Mouse (Mus musculus): Measurements from ENCODE around the gene Rpl3. TPM values are rescaled to one million over a fixed set of nuclear protein-coding genes. Genes with fewer than 3 reads are reported as not detected.
A peak's percentile ranks its signal among the peaks of the same experiment; 100 is the strongest.

Gene Rpl3
- polyA plus RNA-seq, 1 experiment from 2014 or later: 1,133 TPM

DNA sequence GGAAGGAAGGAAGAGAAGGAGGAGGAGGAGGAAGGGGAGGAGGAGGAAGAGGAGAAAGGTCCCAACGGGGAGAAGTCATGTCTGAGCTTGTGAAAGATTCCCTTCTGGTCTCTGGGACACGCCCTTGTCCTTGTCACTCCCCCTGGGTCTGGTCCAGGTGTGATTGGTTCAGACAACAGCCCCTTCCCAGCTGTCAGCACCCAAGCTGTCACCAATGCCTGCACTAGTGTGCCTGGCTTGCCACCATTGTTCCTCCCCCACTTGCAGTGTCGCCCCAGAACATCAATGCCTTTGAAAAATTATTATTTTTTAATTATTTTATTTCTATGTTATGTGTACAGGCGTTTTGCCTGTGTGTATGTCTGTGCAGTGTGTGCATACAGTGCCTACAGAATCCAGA lies 22.5 kb downstream of the Rpl3 start:
- Histone ChIP-seq H3K4me3 (ENCODE audit: low read length) (no peak overlapping the region), H3K36me3 (ENCODE audit: control insufficient read depth, insufficient read depth, low read length) (no peaks in the 10 kb centered on the region), H3K9me3 (ENCODE audit: control insufficient read depth, low read length) (no peaks in the 10 kb centered on the region), H3K4me1 (ENCODE audit: control insufficient read depth, insufficient read depth, low read length) (peaks cover 8% of the 10 kb centered on the region; the same call in 1 of the 2 replicates), H3K27ac (ENCODE audit: low read length) (no peak overlapping the region), H3K27me3 (replicated peaks; ENCODE audit: control insufficient read depth, insufficient read depth, low read length) (no peaks in the 10 kb centered on the region), H3K9ac (ENCODE audit: low read depth, low read length) (no peak overlapping the region), H3K4me2 (ENCODE audit: low read depth, low read length) (no peak overlapping the region)
- no peak for ATAC-seq
- 50% methylated on average over 4 of the region's 4 CpGs for WGBS

DNA sequence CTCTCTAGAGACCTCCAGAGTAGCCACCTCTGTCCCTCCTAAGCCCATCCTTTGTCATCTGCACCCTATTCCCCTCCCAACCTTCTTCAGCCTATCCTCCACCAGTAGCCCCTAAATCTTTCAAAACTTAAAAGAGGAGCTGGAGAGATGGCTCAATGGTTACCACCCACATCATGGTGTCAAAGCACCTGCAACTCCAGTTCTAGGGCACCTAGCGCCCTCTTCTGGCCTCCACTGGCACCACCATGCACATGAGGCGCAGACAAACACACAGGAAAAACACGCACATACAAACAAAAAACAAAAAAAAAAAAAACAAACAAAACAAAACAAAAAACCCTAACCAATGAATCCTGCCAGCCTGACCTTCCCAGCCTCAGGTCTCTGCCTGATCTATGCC lies 25.1 kb downstream of the Rpl3 start:
- Histone ChIP-seq H3K4me1 (ENCODE audit: control insufficient read depth, insufficient read depth, low read length) (peaks cover 1% of the 10 kb centered on the region; the same call in 1 of the 2 replicates), H3K27me3 (replicated peaks; ENCODE audit: control insufficient read depth, insufficient read depth, low read length) (no peaks in the 10 kb centered on the region), H3K9ac (ENCODE audit: low read depth, low read length) (no peak overlapping the region), H3K4me3 (ENCODE audit: low read length) (no peak overlapping the region), H3K9me3 (ENCODE audit: control insufficient read depth, low read length) (no peaks in the 10 kb centered on the region), H3K4me2 (ENCODE audit: low read depth, low read length) (no peak overlapping the region), H3K36me3 (ENCODE audit: control insufficient read depth, insufficient read depth, low read length) (no peaks in the 10 kb centered on the region), H3K27ac (ENCODE audit: low read length) (no peak overlapping the region)
- 65% methylated on average over 3 of the region's 3 CpGs for WGBS
- no peak for ATAC-seq

DNA sequence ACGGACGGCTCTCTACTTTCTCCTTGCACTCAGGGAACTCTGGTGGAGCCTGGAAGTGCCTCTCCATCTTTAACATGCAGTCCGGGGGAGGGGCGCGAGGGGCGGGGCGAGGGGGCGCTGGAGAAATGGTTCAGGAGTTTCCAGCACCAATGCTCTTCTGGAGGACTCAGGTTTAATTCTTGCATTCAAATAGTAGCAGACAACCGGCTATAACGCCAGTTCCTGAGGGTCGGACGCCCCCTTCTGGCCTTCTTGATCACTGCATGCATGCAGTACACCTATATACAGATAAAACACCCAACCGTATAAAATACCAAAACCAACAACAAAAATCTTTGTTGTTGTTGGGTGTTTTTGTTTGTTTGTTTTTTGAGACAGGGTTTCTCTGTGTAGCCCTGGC lies 26.3 kb downstream of the Rpl3 start:
- Histone ChIP-seq H3K4me3 (ENCODE audit: low read length) (no peak overlapping the region), H3K9ac (ENCODE audit: low read depth, low read length) (no peak overlapping the region), H3K4me1 (ENCODE audit: control insufficient read depth, insufficient read depth, low read length) (no peaks in the 10 kb centered on the region), H3K36me3 (ENCODE audit: control insufficient read depth, insufficient read depth, low read length) (no peaks in the 10 kb centered on the region), H3K9me3 (ENCODE audit: control insufficient read depth, low read length) (no peaks in the 10 kb centered on the region), H3K27me3 (replicated peaks; ENCODE audit: control insufficient read depth, insufficient read depth, low read length) (no peaks in the 10 kb centered on the region), H3K27ac (ENCODE audit: low read length) (no peak overlapping the region), H3K4me2 (ENCODE audit: low read depth, low read length) (no peak overlapping the region)
- ATAC-seq: no peak
- 16% methylated on average over 13 of the region's 13 CpGs for WGBS

DNA sequence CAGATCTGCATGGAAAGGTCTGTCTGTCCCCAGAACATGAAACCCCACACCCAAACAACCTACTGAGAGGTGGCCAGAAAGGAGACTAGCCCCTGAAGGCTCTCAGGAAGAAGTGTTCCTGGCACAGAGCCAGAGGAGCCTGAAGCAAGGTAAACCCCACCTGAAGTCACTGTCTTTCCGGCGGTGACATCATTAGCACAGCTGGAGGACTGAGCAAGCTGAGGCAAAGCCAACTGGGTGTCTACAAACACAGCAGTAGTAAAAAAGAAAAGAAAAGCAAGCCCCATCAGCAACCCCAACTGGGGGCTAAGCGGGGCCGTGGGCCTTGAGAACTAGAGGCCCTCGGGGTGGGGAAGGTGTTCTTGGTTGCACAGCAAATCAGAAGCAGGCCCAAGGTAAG lies 26.7 kb downstream of the Rpl3 start:
- ATAC-seq: no peak
- no peaks in the 10 kb centered on the region for H3K36me3 ChIP-seq (ENCODE audit: control insufficient read depth, insufficient read depth, low read length)
- H3K4me2 ChIP-seq (ENCODE audit: low read depth, low read length): no peak overlapping the region
- no peaks in the 10 kb centered on the region for H3K4me1 ChIP-seq (ENCODE audit: control insufficient read depth, insufficient read depth, low read length)
- 82% methylated on average over 5 of the region's 5 CpGs for WGBS
- H3K9me3 ChIP-seq (ENCODE audit: control insufficient read depth, low read length): no peaks in the 10 kb centered on the region
- H3K4me3 ChIP-seq (ENCODE audit: low read length): no peak overlapping the region
- no peak overlapping the region for H3K9ac ChIP-seq (ENCODE audit: low read depth, low read length)
- no peaks in the 10 kb centered on the region for H3K27me3 ChIP-seq (replicated peaks; ENCODE audit: control insufficient read depth, insufficient read depth, low read length)
- H3K27ac ChIP-seq (ENCODE audit: low read length): no peak overlapping the region

DNA sequence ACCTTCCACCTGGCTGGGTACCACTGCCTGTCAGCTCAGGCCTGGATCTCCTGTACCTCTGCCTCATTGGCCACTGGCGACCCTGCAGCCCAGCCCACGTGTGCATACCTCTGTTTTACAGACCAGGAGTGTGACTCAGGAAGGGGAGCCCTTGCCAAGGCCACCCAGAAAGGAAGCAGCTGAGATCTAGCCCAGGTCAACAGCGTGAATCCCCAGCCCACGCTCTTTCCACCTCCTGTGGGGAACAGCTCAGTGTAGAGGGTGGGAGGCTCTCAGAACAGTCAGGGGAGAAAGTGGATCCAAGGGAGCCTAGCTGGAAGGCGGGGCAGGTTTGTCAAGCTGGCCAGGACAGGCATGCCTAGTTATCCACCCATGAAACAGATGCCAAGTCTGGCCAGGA lies 28.8 kb downstream of the Rpl3 start:
- peaks cover 5% of the 10 kb centered on the region; the same call in 1 of the 2 replicates for H3K4me1 ChIP-seq (ENCODE audit: control insufficient read depth, insufficient read depth, low read length)
- H3K36me3 ChIP-seq (ENCODE audit: control insufficient read depth, insufficient read depth, low read length): no peaks in the 10 kb centered on the region
- no peaks in the 10 kb centered on the region for H3K27me3 ChIP-seq (replicated peaks; ENCODE audit: control insufficient read depth, insufficient read depth, low read length)
- no peak for ATAC-seq
- 44% methylated on average over 5 of the region's 5 CpGs for WGBS
- no peak overlapping the region for H3K9ac ChIP-seq (ENCODE audit: low read depth, low read length)
- H3K4me2 ChIP-seq (ENCODE audit: low read depth, low read length): no peak overlapping the region
- no peak overlapping the region for H3K4me3 ChIP-seq (ENCODE audit: low read length)
- no peaks in the 10 kb centered on the region for H3K9me3 ChIP-seq (ENCODE audit: control insufficient read depth, low read length)
- no peak overlapping the region for H3K27ac ChIP-seq (ENCODE audit: low read length)

DNA sequence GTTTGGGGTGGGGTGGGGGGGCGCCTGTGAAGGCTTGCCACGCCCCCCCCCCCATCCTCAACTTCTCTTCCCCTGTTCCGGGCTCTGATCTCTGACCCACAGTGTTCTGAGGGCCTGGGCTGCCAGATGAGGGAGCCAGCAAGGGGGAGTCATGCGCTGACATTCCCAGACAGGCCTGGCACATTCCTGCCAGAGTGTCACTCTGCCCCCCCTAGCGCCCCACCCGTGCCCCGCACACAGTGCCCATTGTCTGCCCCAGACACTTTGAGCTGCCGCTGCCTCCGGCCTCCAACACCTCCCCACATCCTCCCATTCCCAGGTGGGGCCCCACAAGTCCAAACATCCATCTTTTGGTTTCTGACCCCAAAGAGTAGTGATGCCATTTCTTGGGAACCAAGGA lies 29.3 kb downstream of the Rpl3 start:
- ATAC-seq: no peak
- no peak overlapping the region for H3K4me3 ChIP-seq (ENCODE audit: low read length)
- no peaks in the 10 kb centered on the region for H3K27me3 ChIP-seq (replicated peaks; ENCODE audit: control insufficient read depth, insufficient read depth, low read length)
- no peak overlapping the region for H3K27ac ChIP-seq (ENCODE audit: low read length)
- H3K36me3 ChIP-seq (ENCODE audit: control insufficient read depth, insufficient read depth, low read length): no peaks in the 10 kb centered on the region
- H3K4me1 ChIP-seq (ENCODE audit: control insufficient read depth, insufficient read depth, low read length): peaks cover 5% of the 10 kb centered on the region; the same call in 1 of the 2 replicates
- no peak overlapping the region for H3K9ac ChIP-seq (ENCODE audit: low read depth, low read length)
- H3K4me2 ChIP-seq (ENCODE audit: low read depth, low read length): no peak overlapping the region
- 67% methylated on average over 7 of the region's 9 CpGs for WGBS
- no peaks in the 10 kb centered on the region for H3K9me3 ChIP-seq (ENCODE audit: control insufficient read depth, low read length)

DNA sequence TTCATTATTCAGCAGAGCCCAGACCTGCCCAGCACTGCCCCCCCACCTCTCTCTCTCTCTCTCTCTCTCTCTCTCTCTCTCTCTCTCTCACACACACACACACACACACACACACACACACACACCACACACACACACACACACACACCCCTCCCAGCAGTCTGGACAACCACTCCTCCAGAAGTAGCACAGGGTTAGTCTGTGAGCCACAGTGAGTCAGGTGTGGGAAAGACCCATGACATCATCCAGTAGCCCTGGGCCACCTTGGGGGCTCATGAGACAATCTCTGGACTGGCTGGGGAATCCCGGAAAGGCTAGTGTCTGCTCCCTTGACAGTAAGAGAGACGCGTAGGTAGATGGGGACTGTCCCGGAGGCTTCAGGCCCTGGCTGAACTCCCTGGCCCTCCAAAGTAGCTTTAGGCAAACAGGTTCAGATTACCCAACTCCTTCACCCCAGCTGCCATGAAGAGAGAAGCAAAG lies 30.6 kb downstream of the Rpl3 start:
- Histone ChIP-seq H3K4me1 (ENCODE audit: control insufficient read depth, insufficient read depth, low read length) (peaks cover 5% of the 10 kb centered on the region; the same call in 1 of the 2 replicates), H3K4me3 (ENCODE audit: low read length) (no peak overlapping the region), H3K4me2 (ENCODE audit: low read depth, low read length) (no peak overlapping the region), H3K9ac (ENCODE audit: low read depth, low read length) (no peak overlapping the region), H3K9me3 (ENCODE audit: control insufficient read depth, low read length) (no peaks in the 10 kb centered on the region), H3K36me3 (ENCODE audit: control insufficient read depth, insufficient read depth, low read length) (no peaks in the 10 kb centered on the region), H3K27me3 (replicated peaks; ENCODE audit: control insufficient read depth, insufficient read depth, low read length) (no peaks in the 10 kb centered on the region), H3K27ac (ENCODE audit: low read length) (no peak overlapping the region)
- ATAC-seq: no peak
- WGBS: 95% methylated on average over 4 of the region's 4 CpGs

DNA sequence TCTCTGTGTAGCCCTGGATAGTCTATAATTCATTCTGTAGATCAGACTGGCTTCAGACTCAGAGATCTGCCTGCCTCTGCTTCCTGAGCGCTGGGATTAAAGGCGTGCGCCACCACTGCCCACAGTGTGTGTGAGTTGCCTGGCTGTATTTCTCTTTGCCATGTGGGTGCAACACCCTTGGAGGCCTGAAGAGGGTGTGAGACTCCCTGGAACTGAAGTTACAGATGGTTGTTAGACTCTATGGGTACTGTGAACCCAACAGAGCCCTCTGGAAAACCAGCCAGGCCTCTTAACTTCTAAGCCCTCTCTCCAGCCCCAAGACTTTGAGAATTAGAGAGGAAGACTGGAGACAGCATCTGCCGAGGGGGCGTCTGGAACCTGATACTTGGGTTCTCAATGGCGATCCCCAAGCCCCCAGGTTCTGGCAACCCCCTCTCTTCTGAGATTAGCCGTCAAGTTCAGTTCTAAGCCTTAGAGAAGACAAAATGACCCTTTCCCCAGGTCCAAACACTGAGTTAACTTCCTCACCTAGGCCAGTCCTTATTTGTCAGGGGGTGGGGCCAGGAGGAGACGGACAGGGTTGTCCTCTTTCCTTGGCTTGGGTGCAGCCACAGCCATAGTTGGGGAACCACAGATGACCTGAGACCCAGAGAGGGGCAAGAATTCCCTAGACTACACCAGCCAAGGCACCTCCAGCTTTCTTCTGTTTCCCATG lies 31.2 kb downstream of the Rpl3 start:
- Histone ChIP-seq H3K9me3 (ENCODE audit: control insufficient read depth, low read length) (no peaks in the 10 kb centered on the region), H3K36me3 (ENCODE audit: control insufficient read depth, insufficient read depth, low read length) (no peaks in the 10 kb centered on the region), H3K9ac (ENCODE audit: low read depth, low read length) (no peak overlapping the region), H3K27me3 (replicated peaks; ENCODE audit: control insufficient read depth, insufficient read depth, low read length) (no peaks in the 10 kb centered on the region), H3K4me2 (ENCODE audit: low read depth, low read length) (no peak overlapping the region), H3K4me1 (ENCODE audit: control insufficient read depth, insufficient read depth, low read length) (peaks cover 5% of the 10 kb centered on the region; the same call in 1 of the 2 replicates), H3K4me3 (ENCODE audit: low read length) (no peak overlapping the region), H3K27ac (ENCODE audit: low read length) (no peak overlapping the region)
- WGBS: 96% methylated on average over 8 of the region's 8 CpGs
- ATAC-seq: no peak

DNA sequence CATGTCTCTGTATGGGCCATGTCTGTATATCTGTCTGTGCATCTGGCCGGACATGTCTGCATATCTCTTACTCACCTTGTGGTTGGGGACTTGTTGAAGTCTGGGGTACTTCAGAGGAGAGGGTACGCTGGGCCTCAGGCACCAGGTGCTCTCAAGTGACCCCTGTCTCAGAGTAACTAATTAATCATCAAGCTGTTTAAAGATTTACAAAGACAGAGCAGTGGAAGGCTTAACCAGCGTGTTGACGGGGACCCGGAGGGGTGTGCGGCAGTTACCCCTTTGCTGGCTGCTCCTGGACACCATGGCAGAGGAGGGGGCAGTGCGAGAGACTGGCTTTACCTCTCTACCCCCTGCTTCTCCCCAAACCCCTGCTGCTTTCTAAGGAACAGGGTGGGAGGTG lies 32.1 kb downstream of the Rpl3 start:
- Histone ChIP-seq H3K9me3 (ENCODE audit: control insufficient read depth, low read length) (no peaks in the 10 kb centered on the region), H3K4me3 (ENCODE audit: low read length) (no peak overlapping the region), H3K27ac (ENCODE audit: low read length) (no peak overlapping the region), H3K4me2 (ENCODE audit: low read depth, low read length) (no peak overlapping the region), H3K9ac (ENCODE audit: low read depth, low read length) (no peak overlapping the region), H3K4me1 (ENCODE audit: control insufficient read depth, insufficient read depth, low read length) (peaks cover 5% of the 10 kb centered on the region; the same call in 1 of the 2 replicates), H3K27me3 (replicated peaks; ENCODE audit: control insufficient read depth, insufficient read depth, low read length) (no peaks in the 10 kb centered on the region), H3K36me3 (ENCODE audit: control insufficient read depth, insufficient read depth, low read length) (no peaks in the 10 kb centered on the region)
- peak; percentile 46; the same call in 1 of the 2 replicates for ATAC-seq
- WGBS: 51% methylated on average over 7 of the region's 7 CpGs

DNA sequence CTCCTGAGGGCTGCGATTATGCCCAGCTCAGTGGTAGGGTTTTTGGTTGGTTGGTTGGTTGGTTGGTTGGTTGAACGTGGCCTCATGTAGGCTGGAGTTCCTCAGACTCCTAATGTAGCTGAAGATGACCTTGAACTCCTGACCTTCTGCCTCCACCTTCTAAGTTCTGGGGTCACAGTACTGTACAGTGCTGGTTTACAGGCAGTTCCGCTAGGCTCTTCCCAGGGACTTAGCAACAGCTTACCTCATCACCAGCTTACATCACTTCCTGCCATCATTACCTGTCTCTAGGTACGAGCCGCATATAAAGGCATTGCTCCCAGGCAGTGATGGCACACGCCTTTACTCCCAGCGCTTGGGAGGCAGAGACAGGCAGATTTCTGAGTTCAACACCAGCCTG lies 33.5 kb downstream of the Rpl3 start:
- WGBS: 88% methylated on average over 7 of the region's 7 CpGs
- no peak overlapping the region for H3K4me3 ChIP-seq (ENCODE audit: low read length)
- H3K9ac ChIP-seq (ENCODE audit: low read depth, low read length): no peak overlapping the region
- H3K4me2 ChIP-seq (ENCODE audit: low read depth, low read length): no peak overlapping the region
- H3K36me3 ChIP-seq (ENCODE audit: control insufficient read depth, insufficient read depth, low read length): no peaks in the 10 kb centered on the region
- no peaks in the 10 kb centered on the region for H3K27me3 ChIP-seq (replicated peaks; ENCODE audit: control insufficient read depth, insufficient read depth, low read length)
- H3K4me1 ChIP-seq (ENCODE audit: control insufficient read depth, insufficient read depth, low read length): peaks cover 10% of the 10 kb centered on the region; the same call in 1 of the 2 replicates
- H3K27ac ChIP-seq (ENCODE audit: low read length): no peak overlapping the region
- H3K9me3 ChIP-seq (ENCODE audit: control insufficient read depth, low read length): no peaks in the 10 kb centered on the region
- no peak for ATAC-seq
